Mouse (Mus musculus) cortical plate, adult 2 months (tissue): ENCODE measurements around the gene Hist1h2ak. TPM values are rescaled to one million over a fixed set of nuclear protein-coding genes. Genes with fewer than 3 reads are reported as not detected.
"Not testable (repeated sequence)": the region's sequence is repeated elsewhere in the genome, so short reads cannot be mapped to it uniquely, and the experiment has no call there.

Source experiments
- H3K27ac ChIP-seq: fragments of 200-500 bp; 2 replicates; pipeline ENCODE4 v1.5.1; 2012; ENCODE audit warnings: low read length, control low read depth, inconsistent platforms; ENCODE audit not compliant: insufficient read depth
- H3K4me1 ChIP-seq: fragments of 200-500 bp; 2 replicates; pipeline ENCODE4 v1.6.1; 2011; ENCODE audit warnings: low read length; ENCODE audit not compliant: control insufficient read depth, insufficient read depth
- H3K4me3 ChIP-seq: fragments of 200-500 bp; 2 replicates; pipeline ENCODE4 v1.5.1; 2011; ENCODE audit warnings: mild to moderate bottlenecking, low read length, control low read depth; ENCODE audit not compliant: insufficient read depth
- CTCF ChIP-seq: fragments of 200-500 bp; IDR thresholded peaks from 2 replicates; pipeline ENCODE4 v1.5.1; 2011; ENCODE audit warnings: mild to moderate bottlenecking, control low read depth, low read length; ENCODE audit not compliant: insufficient read depth; ENCODE audit errors: extremely low read depth
- POLR2A ChIP-seq: fragments of 200-500 bp; IDR thresholded peaks from 2 replicates; pipeline ENCODE4 v1.6.1; 2011; ENCODE audit warnings: mild to moderate bottlenecking, low read length, control low read depth; ENCODE audit not compliant: insufficient read depth; ENCODE audit errors: extremely low read depth
- polyA plus RNA-seq: library from polyadenylated mRNA; depleted of rRNA; stranded (reverse); fragments of >200 nt; gene quantifications from 2 replicates; pipeline ENCODE4 v1.2.3, GENCODE M21; 2012

Gene Hist1h2ak
- polyA plus RNA-seq, 1 experiment, result 1.7 TPM

- H3K27ac ChIP-seq, result no peak overlapping the region
- TF ChIP-seq POLR2A (no peak), CTCF (no peak)
- H3K4me3 ChIP-seq, result no peak overlapping the region
- no peaks in the 10 kb centered on the region; the same call in 1 of the 2 replicates for H3K4me1 ChIP-seq
Measured at GRCm38 (mm10) chr13:21784311-21784710, 30.7 kb upstream of the Hist1h2ak start.

- H3K4me3 ChIP-seq, result peak overlapping the region; percentile 49; the same call in 1 of the 2 replicates
- H3K27ac ChIP-seq, result no peak overlapping the region
- H3K4me1 ChIP-seq, result no peaks in the 10 kb centered on the region; the same call in 1 of the 2 replicates
- TF ChIP-seq POLR2A (no peak), CTCF (no peak)
Measured at GRCm38 (mm10) chr13:21783734-21784161, 30.1 kb upstream of the Hist1h2ak start.

GRCm38 (mm10) chr13:21783255-21783617 is 29.6 kb upstream of the Hist1h2ak start, which contains the start of gene Hist1h3i:
Gene Hist1h3i, minus strand, starts transcription at chr13:21783370.
- Histone ChIP-seq H3K4me3 (peak within 1 kb of the TSS; percentile 49), H3K27ac (peak within 1 kb of the TSS; percentile 23; the same call in 1 of the 2 replicates), H3K4me1 (no peaks in the 10 kb centered on the region; the same call in 1 of the 2 replicates)
- peak; percentile 68 for TF ChIP-seq POLR2A
- TF ChIP-seq CTCF, result no peak

- peak overlapping the region; percentile 23; the same call in 1 of the 2 replicates for H3K27ac ChIP-seq
- H3K4me1 ChIP-seq, result not testable (repeated sequence)
- H3K4me3 ChIP-seq, result peak overlapping the region; percentile 49
Measured at GRCm38 (mm10) chr13:21782361-21783254, 29.0 kb upstream of the Hist1h2ak start.

- H3K4me1 ChIP-seq, result no peaks in the 10 kb centered on the region; the same call in 1 of the 2 replicates
- H3K27ac ChIP-seq, result no peak overlapping the region
- no peak overlapping the region for H3K4me3 ChIP-seq
- TF ChIP-seq CTCF (no peak), POLR2A (no peak)
Measured at GRCm38 (mm10) chr13:21781639-21782038, 28.0 kb upstream of the Hist1h2ak start.

- H3K27ac ChIP-seq, result no peak overlapping the region
Measured at GRCm38 (mm10) chr13:21781021-21781555, 27.5 kb upstream of the Hist1h2ak start.

GRCm38 (mm10) chr13:21779767-21780731 is 26.4 kb upstream of the Hist1h2ak start, which contains the start of gene Hist1h1b:
Gene Hist1h1b, minus strand, starts transcription at chr13:21780625.
- peak within 1 kb of the TSS; percentile 38 for H3K4me3 ChIP-seq
- TF ChIP-seq POLR2A (peak; percentile 45; the same call in 1 of the 2 replicates), CTCF (no peak)
- no peaks in the 10 kb centered on the region; the same call in 1 of the 2 replicates for H3K4me1 ChIP-seq
- peak within 1 kb of the TSS; percentile 55 for H3K27ac ChIP-seq

More at GRCm38 (mm10) chr13:21781021-21781555, 27.5 kb upstream of the Hist1h2ak start:
- Histone ChIP-seq H3K4me1 (no peaks in the 10 kb centered on the region; the same call in 1 of the 2 replicates), H3K4me3 (no peak overlapping the region; the same call in 1 of the 2 replicates)
- TF ChIP-seq POLR2A, result no peak
- no peak for TF ChIP-seq CTCF

- Histone ChIP-seq H3K4me3 (peak overlapping the region; percentile 38), H3K4me1 (no peaks in the 10 kb centered on the region; the same call in 1 of the 2 replicates), H3K27ac (no peak overlapping the region)
- TF ChIP-seq CTCF, result no peak
- TF ChIP-seq POLR2A, result no peak
Measured at GRCm38 (mm10) chr13:21778814-21779766, 25.5 kb upstream of the Hist1h2ak start.
